Mouse (Mus musculus) neural tube, embryonic 11.5 days (tissue): Measurements from ENCODE around the gene Zan. TPM values are rescaled to one million over a fixed set of nuclear protein-coding genes. Genes with fewer than 3 reads are reported as not detected.
"Not testable (repeated sequence)": the region's sequence is repeated elsewhere in the genome, so short reads cannot be mapped to it uniquely, and the experiment has no call there.

Experiments used
- ATAC-seq: fragments of 200-750 bp; cut with Nextera tagmentation; 2 replicates; pipeline ENCODE4 v1.8.0; 2017; ENCODE audit warnings: moderate number of reproducible peaks, mild to moderate bottlenecking, moderate TSS enrichment, moderate library complexity; ENCODE audit not compliant: insufficient read depth, low FRiP score, low TSS enrichment
- DNase-seq: peaks from one replicate; pipeline ENCODE4 v3.0.0-alpha.2; 2015; ENCODE audit warnings: low spot score
- H3K27ac ChIP-seq: fragments of 300-500 bp; sonication (generic); 2 replicates; pipeline ENCODE4 v1.5.1; 2014; ENCODE audit warnings: low read depth, mild to moderate bottlenecking, low read length
- H3K27me3 ChIP-seq: fragments of 300-500 bp; sonication (generic); 2 replicates; pipeline ENCODE4 v1.6.1; 2014; ENCODE audit warnings: mild to moderate bottlenecking, low read length, mixed read lengths; ENCODE audit not compliant: control insufficient read depth, insufficient read depth
- H3K36me3 ChIP-seq: fragments of 300-500 bp; sonication (generic); 2 replicates; pipeline ENCODE4 v1.6.1; 2014; ENCODE audit warnings: mild to moderate bottlenecking, low read length, moderate library complexity, mixed read lengths; ENCODE audit not compliant: control insufficient read depth, insufficient read depth
- H3K4me1 ChIP-seq: fragments of 300-500 bp; sonication (generic); 2 replicates; pipeline ENCODE4 v1.6.1; 2014; ENCODE audit warnings: low read length, mixed read lengths; ENCODE audit not compliant: control insufficient read depth, insufficient read depth
- H3K4me2 ChIP-seq: fragments of 300-500 bp; sonication (generic); 2 replicates; pipeline ENCODE4 v1.6.1; 2014; ENCODE audit warnings: low read depth, mild to moderate bottlenecking, moderate library complexity
- H3K4me3 ChIP-seq: fragments of 300-500 bp; sonication (generic); 2 replicates; pipeline ENCODE4 v1.5.1; 2014; ENCODE audit warnings: low read depth, low read length
- H3K9ac ChIP-seq: fragments of 300-500 bp; sonication (generic); 2 replicates; pipeline ENCODE4 v1.6.1; 2014; ENCODE audit warnings: mild to moderate bottlenecking, low read length
- H3K9me3 ChIP-seq: fragments of 300-500 bp; sonication (generic); 2 replicates; pipeline ENCODE4 v1.6.1; 2016; ENCODE audit warnings: low read length; ENCODE audit not compliant: control insufficient read depth
- WGBS: fragments of 180-500 bp; shearing (Covaris S2); extraction: QIAGEN DNeasy Blood & Tissue Kit; methylation state at CpG from one replicate; pipeline ENCODE4 v1.1.7; 2014; 5-methylcytosine and 5-hydroxymethylcytosine counted together
- polyA plus RNA-seq: library from polyadenylated mRNA; unstranded; fragments of >200 nt; fragmentation: Nextera tagmentation; extraction: Ambion mirVana; gene quantifications from 2 replicates; pipeline ENCODE4 v1.2.1, GENCODE M21; 2014

The Zan gene
- polyA plus RNA-seq, 1 experiment from 2014 or later = 0.05 TPM

DNA sequence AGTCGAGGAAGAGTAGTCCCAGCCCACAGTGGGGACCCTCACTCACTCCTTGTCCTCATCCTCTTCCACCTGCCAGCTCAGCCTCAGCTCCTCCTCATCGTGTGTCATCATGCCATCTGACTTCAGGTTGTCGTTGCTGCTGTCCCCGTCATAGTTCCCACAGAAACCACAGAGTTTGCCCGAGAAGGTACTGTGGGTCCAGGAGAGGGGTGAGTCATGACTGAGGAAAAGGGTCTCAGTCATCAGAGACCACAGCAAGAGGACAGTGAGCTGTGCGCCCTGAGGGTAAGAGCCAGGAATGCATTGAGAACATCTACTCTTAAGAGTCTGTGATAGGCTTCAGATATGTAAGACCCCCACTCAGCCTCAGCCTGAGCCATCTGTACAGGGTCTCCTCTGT is 21.7 kb downstream of the Zan start:
- no peaks in the 10 kb centered on the region for H3K9me3 ChIP-seq
- no peaks in the 10 kb centered on the region for H3K36me3 ChIP-seq
- no peak for DNase-seq
- no peak overlapping the region for H3K9ac ChIP-seq
- 77% methylated on average over 6 of the region's 6 CpGs for WGBS
- ATAC-seq = no peak
- no peaks in the 10 kb centered on the region for H3K27me3 ChIP-seq
- no peaks in the 10 kb centered on the region for H3K4me1 ChIP-seq
- H3K4me2 ChIP-seq = no peak overlapping the region
- no peak overlapping the region for H3K27ac ChIP-seq
- no peak overlapping the region for H3K4me3 ChIP-seq

DNA sequence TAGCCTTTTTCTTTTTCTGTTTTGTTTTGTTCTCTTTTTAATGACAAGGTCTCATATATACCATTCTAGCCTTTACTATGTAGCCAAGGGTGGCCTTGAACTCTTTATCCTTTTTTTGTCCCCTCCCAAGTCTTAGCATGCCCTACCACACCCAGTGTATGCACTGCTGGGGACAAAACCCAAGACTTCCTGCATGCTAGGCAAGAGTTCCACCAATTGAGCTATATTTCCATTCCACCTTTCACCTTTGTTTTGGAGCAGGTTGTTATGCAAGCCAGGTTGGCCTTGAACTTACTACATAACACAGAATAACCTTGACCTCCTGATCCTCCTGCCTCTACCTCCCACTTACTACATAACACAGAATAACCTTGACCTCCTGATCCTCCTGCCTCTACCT is 31.3 kb downstream of the Zan start:
- H3K27ac ChIP-seq = no peak overlapping the region
- H3K4me1 ChIP-seq = no peaks in the 10 kb centered on the region
- no peaks in the 10 kb centered on the region for H3K36me3 ChIP-seq
- DNase-seq (no peak), ATAC-seq (no peak)
- H3K4me2 ChIP-seq = no peak overlapping the region
- H3K27me3 ChIP-seq = no peaks in the 10 kb centered on the region
- no peak overlapping the region for H3K9ac ChIP-seq
- no peaks in the 10 kb centered on the region for H3K9me3 ChIP-seq
- no peak overlapping the region for H3K4me3 ChIP-seq

GRCm38 (mm10) chr5:137440216-137440855 is 36.5 kb downstream of the Zan start:
- no peaks in the 10 kb centered on the region for H3K4me1 ChIP-seq
- H3K9ac ChIP-seq = no peak overlapping the region
- H3K27ac ChIP-seq = no peak overlapping the region
- no peaks in the 10 kb centered on the region for H3K27me3 ChIP-seq
- no peak overlapping the region for H3K4me2 ChIP-seq
- no peak for DNase-seq
- no peak for ATAC-seq
- no peaks in the 10 kb centered on the region for H3K9me3 ChIP-seq
- H3K36me3 ChIP-seq = no peaks in the 10 kb centered on the region
- WGBS = 90% methylated on average over 11 of the region's 11 CpGs
- H3K4me3 ChIP-seq = no peak overlapping the region

GRCm38 (mm10) chr5:137433889-137434288 is 43.0 kb downstream of the Zan start:
- Histone ChIP-seq H3K27me3 (no peaks in the 10 kb centered on the region), H3K4me2 (no peak overlapping the region), H3K36me3 (no peaks in the 10 kb centered on the region), H3K4me1 (no peaks in the 10 kb centered on the region), H3K9me3 (no peaks in the 10 kb centered on the region), H3K9ac (no peak overlapping the region), H3K27ac (no peak overlapping the region), H3K4me3 (no peak overlapping the region)
- WGBS = 73% methylated on average over 6 of the region's 6 CpGs
- ATAC-seq = no peak
- no peak for DNase-seq

GRCm38 (mm10) chr5:137430402-137430801 is 46.5 kb downstream of the Zan start:
- H3K9me3 ChIP-seq, ATAC-seq, H3K36me3 ChIP-seq, H3K9ac ChIP-seq, H3K4me1 ChIP-seq, DNase-seq, H3K27ac ChIP-seq, H3K4me3 ChIP-seq, H3K27me3 ChIP-seq, H3K4me2 ChIP-seq: not testable (repeated sequence)
- WGBS = 79% methylated on average over 4 of the region's 4 CpGs

- Histone ChIP-seq H3K36me3 (no peaks in the 10 kb centered on the region), H3K4me2 (no peak overlapping the region), H3K27ac (no peak overlapping the region), H3K4me3 (no peak overlapping the region), H3K4me1 (no peaks in the 10 kb centered on the region), H3K9ac (no peak overlapping the region), H3K9me3 (no peaks in the 10 kb centered on the region), H3K27me3 (no peaks in the 10 kb centered on the region)
- ATAC-seq = no peak
- no peak for DNase-seq
- WGBS = 67% methylated on average over 6 of the region's 6 CpGs
Measured at GRCm38 (mm10) chr5:137425648-137426047, 51.2 kb downstream of the Zan start.

- no peaks in the 10 kb centered on the region for H3K36me3 ChIP-seq
- WGBS = 81% methylated on average over 4 of the region's 4 CpGs
- DNase-seq (no peak), ATAC-seq (no peak)
- H3K4me1 ChIP-seq = no peaks in the 10 kb centered on the region
- H3K9ac ChIP-seq = no peak overlapping the region
- H3K4me2 ChIP-seq = no peak overlapping the region
- no peaks in the 10 kb centered on the region for H3K9me3 ChIP-seq
- no peaks in the 10 kb centered on the region for H3K27me3 ChIP-seq
- no peak overlapping the region for H3K4me3 ChIP-seq
- H3K27ac ChIP-seq = no peak overlapping the region
Measured at GRCm38 (mm10) chr5:137419841-137420240, 57.0 kb downstream of the Zan start.

DNA sequence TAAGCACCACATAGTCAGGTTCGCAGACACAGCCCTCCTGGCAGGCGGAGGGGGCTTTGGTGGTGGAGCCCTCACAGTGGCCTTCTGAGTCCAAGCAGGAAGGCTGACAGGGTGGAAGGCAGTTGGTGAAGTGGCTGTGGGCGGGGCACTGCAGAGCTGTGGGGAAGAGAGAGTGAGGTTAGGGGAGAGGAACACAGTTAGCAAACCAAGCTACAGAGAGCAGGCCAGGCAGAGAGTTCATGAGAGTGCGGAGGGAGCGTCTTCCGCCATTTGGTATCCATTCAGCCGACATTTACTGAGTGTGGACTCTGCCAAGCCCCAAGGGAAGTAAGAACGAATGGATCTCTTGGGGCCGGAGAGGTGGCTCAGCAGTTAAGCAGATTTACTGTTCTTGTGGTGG is 57.8 kb downstream of the Zan start:
- H3K9me3 ChIP-seq = no peaks in the 10 kb centered on the region
- H3K4me1 ChIP-seq = no peaks in the 10 kb centered on the region
- no peak overlapping the region for H3K4me3 ChIP-seq
- H3K27me3 ChIP-seq = no peaks in the 10 kb centered on the region
- no peak overlapping the region for H3K27ac ChIP-seq
- 65% methylated on average over 9 of the region's 9 CpGs for WGBS
- DNase-seq (no peak), ATAC-seq (no peak)
- no peak overlapping the region for H3K4me2 ChIP-seq
- H3K9ac ChIP-seq = no peak overlapping the region
- H3K36me3 ChIP-seq = no peaks in the 10 kb centered on the region

DNA sequence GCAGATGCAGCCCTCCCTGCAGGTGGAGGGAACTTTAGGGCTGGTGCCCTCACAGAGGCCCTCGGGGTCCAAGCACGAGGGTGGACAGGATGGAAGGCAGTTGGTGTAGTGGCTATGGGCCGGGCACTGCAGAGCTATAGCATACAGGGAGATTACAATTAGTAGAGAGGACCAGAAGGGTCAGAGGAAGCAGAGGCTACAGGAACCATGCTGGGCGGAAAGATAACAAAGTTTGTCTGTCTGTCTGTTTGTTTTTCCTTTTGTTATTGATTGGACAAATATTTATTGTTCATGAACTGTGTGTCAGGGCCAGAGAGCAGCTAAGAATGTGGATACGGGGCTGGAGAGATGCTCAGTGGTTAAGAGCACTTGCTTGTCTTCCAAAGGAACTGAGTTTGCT is 62.6 kb downstream of the Zan start:
- no peak overlapping the region for H3K4me2 ChIP-seq
- H3K9me3 ChIP-seq = no peaks in the 10 kb centered on the region
- H3K36me3 ChIP-seq = no peaks in the 10 kb centered on the region
- H3K4me3 ChIP-seq = no peak overlapping the region
- 61% methylated on average over 5 of the region's 5 CpGs for WGBS
- no peak overlapping the region for H3K27ac ChIP-seq
- H3K4me1 ChIP-seq = no peaks in the 10 kb centered on the region
- DNase-seq = no peak
- no peaks in the 10 kb centered on the region for H3K27me3 ChIP-seq
- no peak for ATAC-seq
- no peak overlapping the region for H3K9ac ChIP-seq
